Mouse (Mus musculus) stomach, postnatal 0 days (tissue): Measurements from ENCODE around the gene Akr1c14. TPM values are rescaled to one million over a fixed set of nuclear protein-coding genes. Genes with fewer than 3 reads are reported as not detected.
A peak's percentile ranks its signal among the peaks of the same experiment; 100 is the strongest.
"Not testable (repeated sequence)": the region's sequence is repeated elsewhere in the genome, so short reads cannot be mapped to it uniquely, and the experiment has no call there.

Experiments used
- ATAC-seq: fragments of 200-750 bp; cut with Nextera tagmentation; 2 replicates; pipeline ENCODE4 v1.8.0; 2017; ENCODE audit not compliant: low FRiP score, low TSS enrichment
- DNase-seq: peaks from one replicate; pipeline ENCODE4 v3.0.0-alpha.2; 2016; ENCODE audit warnings: low spot score
- H3K27ac ChIP-seq: fragments of 300-500 bp; sonication (generic); replicated peaks from 2 replicates; pipeline ENCODE4 v1.5.1; 2014; ENCODE audit warnings: mild to moderate bottlenecking, control low read depth
- H3K27me3 ChIP-seq: fragments of 300-500 bp; sonication (generic); 2 replicates; pipeline ENCODE4 v1.6.1; 2014; ENCODE audit warnings: low read length; ENCODE audit not compliant: control insufficient read depth, insufficient read depth
- H3K36me3 ChIP-seq: fragments of 300-500 bp; sonication (generic); 2 replicates; pipeline ENCODE4 v1.6.1; 2014; ENCODE audit warnings: low read length, mixed read lengths; ENCODE audit not compliant: control insufficient read depth, insufficient read depth
- H3K4me1 ChIP-seq: fragments of 300-500 bp; sonication (generic); replicated peaks from 2 replicates; pipeline ENCODE4 v1.6.1; 2014; ENCODE audit warnings: antibody characterized with exemption; ENCODE audit not compliant: control insufficient read depth, insufficient read depth
- H3K4me2 ChIP-seq: fragments of 300-500 bp; sonication (generic); replicated peaks from 2 replicates; pipeline ENCODE4 v1.6.1; 2014; ENCODE audit warnings: low read depth, mild to moderate bottlenecking, control low read depth, moderate library complexity
- H3K4me3 ChIP-seq: fragments of 300-500 bp; sonication (generic); 2 replicates; pipeline ENCODE4 v1.5.1; 2014; ENCODE audit warnings: low read depth, low read length, control low read depth
- H3K9ac ChIP-seq: fragments of 300-500 bp; sonication (generic); 2 replicates; pipeline ENCODE4 v1.6.1; 2014; ENCODE audit warnings: mild to moderate bottlenecking, low read length, control low read depth, mixed read lengths
- H3K9me3 ChIP-seq: fragments of 300-500 bp; sonication (generic); 2 replicates; pipeline ENCODE4 v1.6.1; 2016; ENCODE audit warnings: low read length; ENCODE audit not compliant: control insufficient read depth
- CTCF ChIP-seq: IDR thresholded peaks from 2 replicates; pipeline ENCODE4 v1.5.1; 2016; ENCODE audit warnings: antibody characterized with exemption, low read depth, mild to moderate bottlenecking, moderate library complexity
- EP300 ChIP-seq: optimal IDR thresholded peaks from 2 replicates; pipeline ENCODE3; 2016; ENCODE audit warnings: antibody characterized with exemption
- WGBS: fragments of 180-500 bp; shearing (Covaris S2); extraction: QIAGEN DNeasy Blood & Tissue Kit; methylation state at CpG from one replicate; pipeline ENCODE4 v1.1.7; 2014; 5-methylcytosine and 5-hydroxymethylcytosine counted together
- polyA plus RNA-seq: library from polyadenylated mRNA; unstranded; fragments of >200 nt; fragmentation: Nextera tagmentation; extraction: Ambion mirVana; gene quantifications from 2 replicates; pipeline ENCODE4 v1.2.1, GENCODE M21; 2015

Gene Akr1c14
- polyA plus RNA-seq, 1 experiment from 2014 or later = 8.9 TPM

- Histone ChIP-seq H3K27me3 (no peaks in the 10 kb centered on the region), H3K9me3 (no peaks in the 10 kb centered on the region), H3K36me3 (no peaks in the 10 kb centered on the region), H3K4me2 (no peak overlapping the region), H3K4me3 (no peak overlapping the region), H3K9ac (no peak overlapping the region), H3K27ac (no peak overlapping the region), H3K4me1 (no peaks in the 10 kb centered on the region)
- ATAC-seq = no peak
- TF ChIP-seq EP300 (no peak), CTCF (no peak)
- no peak for DNase-seq
Observed at GRCm38 (mm10) chr13:4101691-4102090, 52.9 kb downstream of the Akr1c14 start.

DNA sequence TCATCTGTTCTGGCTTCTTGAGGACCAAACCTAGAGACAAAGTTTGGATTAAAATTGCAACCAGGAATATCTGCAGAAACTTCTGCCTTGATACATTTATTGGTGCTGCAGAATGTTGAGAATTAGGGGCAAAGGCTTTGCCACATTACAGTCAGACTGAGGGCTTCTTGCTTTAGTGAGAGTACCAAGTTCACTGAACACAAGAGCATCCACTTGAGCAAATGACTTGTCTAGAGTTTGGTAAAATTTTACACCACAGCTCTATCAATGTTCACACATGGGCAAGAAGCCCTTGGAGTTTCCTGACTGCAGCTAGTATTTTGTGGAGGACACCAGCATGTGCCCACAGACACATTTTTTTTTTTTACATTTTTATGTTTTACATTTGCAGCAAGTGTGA is 53.9 kb downstream of the Akr1c14 start:
- no peak for ATAC-seq
- DNase-seq = no peak
- no peak overlapping the region for H3K4me2 ChIP-seq
- H3K27me3 ChIP-seq = no peaks in the 10 kb centered on the region
- H3K9ac ChIP-seq = no peak overlapping the region
- H3K36me3 ChIP-seq = no peaks in the 10 kb centered on the region
- TF ChIP-seq EP300 (no peak), CTCF (no peak)
- no peaks in the 10 kb centered on the region for H3K9me3 ChIP-seq
- no peak overlapping the region for H3K4me3 ChIP-seq
- no peak overlapping the region for H3K27ac ChIP-seq
- no peaks in the 10 kb centered on the region for H3K4me1 ChIP-seq

DNA sequence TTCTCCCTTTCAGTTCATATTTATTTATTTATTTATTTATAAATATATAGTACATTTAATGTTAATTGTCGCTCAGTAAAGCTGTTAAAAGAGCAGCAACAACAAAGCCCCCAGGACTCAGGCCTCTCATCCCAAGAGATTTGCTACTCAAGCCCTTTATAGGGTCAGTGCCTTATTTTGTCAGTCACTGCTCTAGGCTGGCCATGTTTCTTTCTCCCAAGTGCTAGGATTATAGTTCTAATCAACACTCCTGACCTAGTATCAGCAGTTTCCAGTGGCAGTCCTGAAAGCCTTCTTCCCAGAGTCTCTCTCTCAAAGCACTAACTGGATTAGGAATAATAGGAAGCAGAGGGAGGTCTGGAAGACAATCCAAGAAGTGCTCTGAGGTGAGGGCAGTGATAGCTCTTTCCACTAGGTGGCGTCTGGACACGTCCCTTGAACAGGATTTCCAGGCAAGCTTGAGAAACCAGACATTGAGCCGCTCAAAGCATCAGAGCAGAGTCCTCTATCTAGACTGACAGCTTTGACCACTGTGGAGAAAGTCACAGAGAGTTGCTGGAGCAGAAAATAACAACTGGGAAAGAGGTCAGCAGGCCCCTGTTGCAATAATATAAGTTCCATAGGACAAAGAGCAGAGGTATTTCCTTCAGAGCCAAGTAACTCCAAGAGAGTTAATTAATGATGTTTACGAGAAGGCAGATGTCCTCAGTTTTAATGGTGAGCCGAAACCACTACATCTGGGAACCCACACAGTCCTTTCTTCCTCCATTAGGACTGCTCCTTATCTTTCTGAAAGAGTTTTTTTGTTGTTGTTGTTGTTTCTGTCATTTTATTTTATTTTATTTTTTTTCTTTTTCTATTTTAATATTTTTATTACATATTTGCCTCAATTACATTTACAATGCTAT is 61.7 kb downstream of the Akr1c14 start:
- no peak overlapping the region for H3K9ac ChIP-seq
- no peaks in the 10 kb centered on the region for H3K9me3 ChIP-seq
- 24% methylated on average over 6 of the region's 6 CpGs for WGBS
- peak; percentile 86 for TF ChIP-seq CTCF
- no peak for TF ChIP-seq EP300
- DNase-seq (peak; percentile 65), ATAC-seq (peak; percentile 60; the same call in 1 of the 2 replicates)
- H3K4me1 ChIP-seq = no peaks in the 10 kb centered on the region
- H3K27ac ChIP-seq = no peak overlapping the region
- no peak overlapping the region for H3K4me2 ChIP-seq
- no peak overlapping the region for H3K4me3 ChIP-seq
- H3K27me3 ChIP-seq = no peaks in the 10 kb centered on the region
- no peaks in the 10 kb centered on the region for H3K36me3 ChIP-seq

DNA sequence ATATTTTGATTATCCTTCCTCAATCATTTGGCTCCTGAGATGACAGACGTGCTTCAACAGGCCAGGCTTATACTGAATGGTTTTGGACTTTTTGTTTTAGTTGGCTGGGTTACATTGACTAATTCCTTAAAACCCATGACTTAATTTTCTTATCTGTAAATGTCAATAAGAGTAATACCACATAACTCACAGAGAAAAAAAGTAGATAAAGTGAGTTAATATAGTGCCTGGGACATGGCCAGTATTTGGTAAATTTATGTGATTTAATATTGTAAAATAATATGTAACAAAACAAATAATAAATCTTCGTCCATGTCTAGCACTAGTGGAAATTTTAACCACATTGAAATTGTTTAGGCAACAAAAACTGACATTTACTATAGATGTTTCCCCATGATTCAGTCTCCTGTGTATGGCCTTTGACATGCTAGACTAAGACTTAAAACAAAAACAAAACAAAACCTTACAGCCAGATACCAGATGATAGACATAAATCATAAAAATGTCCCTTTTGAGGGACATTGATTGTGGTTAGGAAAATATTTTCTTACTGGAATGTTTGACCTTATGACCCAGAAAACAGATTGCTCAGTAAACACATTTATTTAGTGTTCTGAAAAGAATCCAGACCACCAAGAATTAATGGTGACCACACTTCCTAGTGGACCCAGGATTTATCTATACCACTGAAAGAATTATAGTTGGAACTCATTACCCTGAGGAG is 70.5 kb downstream of the Akr1c14 start:
- Histone ChIP-seq H3K4me1 (no peaks in the 10 kb centered on the region), H3K27ac (no peak overlapping the region), H3K27me3 (no peaks in the 10 kb centered on the region), H3K4me2 (no peak overlapping the region), H3K9ac (no peak overlapping the region), H3K36me3 (no peaks in the 10 kb centered on the region), H3K4me3 (no peak overlapping the region), H3K9me3 (no peaks in the 10 kb centered on the region)
- DNase-seq (no peak), ATAC-seq (no peak)
- no peak for TF ChIP-seq EP300
- no peak for TF ChIP-seq CTCF
- 43% methylated on average over 2 of the region's 2 CpGs for WGBS

DNA sequence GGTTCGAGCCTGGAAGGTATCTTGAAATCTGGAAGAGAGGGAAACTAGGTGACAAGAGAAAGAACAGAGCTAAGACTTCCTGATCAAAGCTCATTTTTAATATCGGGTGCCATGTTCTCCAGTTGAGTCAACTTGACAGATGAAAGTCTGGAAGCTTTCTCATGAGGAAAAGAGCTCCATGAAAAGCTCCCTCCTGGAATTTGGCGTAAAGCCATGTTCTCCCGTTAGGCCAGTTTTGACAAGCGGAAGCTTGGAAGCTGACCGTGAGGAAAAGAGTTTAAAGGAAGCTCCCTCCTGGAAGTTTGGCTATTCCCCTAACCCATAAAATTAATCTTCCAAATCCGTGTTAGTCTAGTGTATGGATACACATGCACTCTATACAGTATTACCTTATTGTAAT is 74.3 kb downstream of the Akr1c14 start:
- no peak for DNase-seq
- no peaks in the 10 kb centered on the region for H3K4me1 ChIP-seq
- 62% methylated on average over 7 of the region's 7 CpGs for WGBS
- H3K9ac ChIP-seq = no peak overlapping the region
- no peak for ATAC-seq
- no peaks in the 10 kb centered on the region for H3K27me3 ChIP-seq
- H3K27ac ChIP-seq = no peak overlapping the region
- TF ChIP-seq EP300 (no peak), CTCF (no peak)
- H3K4me3 ChIP-seq = no peak overlapping the region
- H3K4me2 ChIP-seq = no peak overlapping the region
- no peaks in the 10 kb centered on the region for H3K9me3 ChIP-seq
- no peaks in the 10 kb centered on the region for H3K36me3 ChIP-seq

DNA sequence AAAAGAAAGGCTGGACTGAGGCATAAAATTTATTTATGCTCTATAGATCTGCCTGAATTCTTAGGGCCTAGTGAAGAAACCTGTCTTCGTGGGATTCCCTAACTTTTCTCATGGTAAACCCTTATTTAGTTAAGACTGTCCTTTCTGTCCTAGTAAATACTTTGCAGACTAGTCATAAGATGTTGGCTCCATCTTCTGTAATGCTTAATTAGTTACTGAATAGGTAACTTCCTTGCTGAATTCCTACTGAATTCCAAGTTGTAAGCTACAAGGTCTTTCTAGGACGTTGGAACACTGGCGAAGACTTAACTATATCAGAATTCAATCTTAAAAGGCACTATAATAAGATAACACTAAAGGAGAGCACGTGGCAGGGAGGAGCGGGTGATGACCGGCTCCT is 75.7 kb downstream of the Akr1c14 start:
- WGBS = 94% methylated on average over 6 of the region's 6 CpGs
- H3K27ac ChIP-seq, ATAC-seq, H3K36me3 ChIP-seq, H3K27me3 ChIP-seq, DNase-seq, H3K9ac ChIP-seq, H3K9me3 ChIP-seq, H3K4me3 ChIP-seq, H3K4me1 ChIP-seq, H3K4me2 ChIP-seq: not testable (repeated sequence)

DNA sequence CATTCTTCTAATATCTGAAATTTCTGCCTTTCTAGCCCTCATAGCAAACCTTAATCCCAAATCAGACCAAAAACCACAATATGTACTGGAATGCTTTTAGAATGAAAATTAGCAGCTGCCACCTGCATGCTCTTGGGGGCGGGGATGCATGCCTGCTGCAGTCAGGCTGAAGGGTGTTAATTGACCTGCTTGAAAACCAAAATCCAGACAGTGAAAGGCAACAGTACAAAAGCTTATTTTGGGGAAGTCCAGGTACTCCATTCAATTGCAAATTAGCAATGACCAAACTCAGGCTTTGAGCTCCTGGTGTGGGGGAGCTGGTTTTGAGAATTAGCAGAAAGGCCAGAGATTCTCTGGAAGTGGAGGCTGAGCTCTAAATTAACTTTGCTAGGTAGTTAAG is 77.0 kb downstream of the Akr1c14 start:
- H3K36me3 ChIP-seq, H3K9ac ChIP-seq, DNase-seq, H3K27ac ChIP-seq, H3K9me3 ChIP-seq, H3K4me1 ChIP-seq, H3K27me3 ChIP-seq, H3K4me3 ChIP-seq, ATAC-seq, H3K4me2 ChIP-seq: not testable (repeated sequence)
- 93% methylated on average over 1 of the region's 1 CpGs for WGBS
